Mouse (Mus musculus): ENCODE measurements at regions not wholly inside any gene's neighbourhood (a gene's known extent, or its start where the extent isn't known, plus 50 kb on each side); places are given as distances from the start of the nearest gene placed in this dataset.
A peak's percentile ranks its signal among the peaks of the same experiment; 100 is the strongest.

DNA sequence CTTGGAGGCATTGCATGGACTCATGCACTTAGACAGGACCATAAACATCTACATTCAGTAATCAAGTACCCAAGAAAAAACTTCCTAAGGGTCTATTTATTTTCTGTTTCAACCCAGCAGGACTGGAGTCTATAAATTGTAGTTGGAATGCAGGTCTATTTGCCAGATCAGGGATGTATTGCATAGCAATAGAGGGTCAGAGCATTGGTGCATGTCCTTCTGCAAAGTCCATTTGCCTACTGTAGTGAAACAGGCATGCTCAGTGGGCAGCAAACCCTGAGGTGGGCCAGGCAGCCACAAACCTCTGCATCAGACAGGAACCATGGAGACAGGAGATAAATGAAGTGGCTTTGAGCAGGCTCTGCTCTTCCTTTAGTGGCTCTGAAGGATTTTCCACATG is 386.5 kb upstream of the Tenm4 start:
- no peak overlapping the region for H3K4me3 ChIP-seq
- H3K27ac ChIP-seq: no peak overlapping the region
- no peak overlapping the region for H3K4me2 ChIP-seq
- H3K9me3 ChIP-seq: no peaks in the 10 kb centered on the region
- no peak for ATAC-seq (ENCODE audit: low FRiP score)
- H3K4me1 ChIP-seq (replicated peaks): no peaks in the 10 kb centered on the region
- no peaks in the 10 kb centered on the region for H3K27me3 ChIP-seq
- H3K9ac ChIP-seq: no peak overlapping the region
- H3K36me3 ChIP-seq: no peaks in the 10 kb centered on the region

DNA sequence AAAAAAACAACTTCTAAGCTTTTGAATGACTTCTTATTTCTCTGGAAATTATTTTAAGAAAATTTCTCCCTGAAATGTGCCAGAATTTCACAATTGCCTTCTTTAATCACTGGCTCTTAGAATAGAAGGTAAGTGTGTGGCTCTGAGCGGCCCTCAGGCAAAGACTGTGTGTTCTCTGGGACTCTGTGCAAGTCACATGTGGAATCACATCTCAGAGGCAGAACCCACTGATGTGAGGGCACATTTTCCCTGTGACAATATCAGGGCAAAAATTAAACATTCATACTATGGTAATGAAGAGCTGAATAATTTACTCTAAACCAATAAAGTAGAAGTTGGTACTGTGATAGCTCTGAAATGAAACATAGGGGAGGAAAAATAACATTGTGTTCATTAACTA is 383.5 kb upstream of the Tenm4 start:
- no peaks in the 10 kb centered on the region for H3K36me3 ChIP-seq
- H3K27ac ChIP-seq: no peak overlapping the region
- H3K9me3 ChIP-seq: no peaks in the 10 kb centered on the region
- no peak overlapping the region for H3K4me2 ChIP-seq
- H3K9ac ChIP-seq: no peak overlapping the region
- H3K27me3 ChIP-seq: no peaks in the 10 kb centered on the region
- no peaks in the 10 kb centered on the region for H3K4me1 ChIP-seq (replicated peaks)
- no peak overlapping the region for H3K4me3 ChIP-seq
- 84% methylated on average over 1 of the region's 1 CpGs for WGBS
- ATAC-seq (ENCODE audit: low FRiP score): no peak

DNA sequence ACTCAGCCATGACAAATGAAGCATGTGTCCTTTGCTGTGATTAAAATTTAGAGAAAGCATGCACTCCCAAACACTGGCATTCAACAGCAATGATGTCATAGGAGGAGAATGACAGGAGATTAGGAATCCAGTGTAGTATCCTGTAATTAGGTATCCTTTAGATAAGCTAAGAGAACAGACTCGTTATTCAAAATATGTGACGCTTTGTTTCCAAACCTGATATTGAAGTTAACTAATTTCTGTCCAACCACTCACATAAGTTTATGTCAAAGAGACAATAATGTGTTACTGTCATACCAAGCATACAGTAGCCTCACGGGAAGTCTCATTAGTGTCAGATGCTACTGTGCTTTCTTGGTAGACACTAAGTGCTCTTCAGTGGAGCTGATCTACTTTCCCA is 383.1 kb upstream of the Tenm4 start:
- Histone ChIP-seq H3K36me3 (no peaks in the 10 kb centered on the region), H3K4me2 (no peak overlapping the region), H3K9ac (no peak overlapping the region), H3K27me3 (no peaks in the 10 kb centered on the region), H3K27ac (no peak overlapping the region), H3K4me3 (no peak overlapping the region), H3K9me3 (no peaks in the 10 kb centered on the region), H3K4me1 (replicated peaks) (no peaks in the 10 kb centered on the region)
- 90% methylated on average over 3 of the region's 3 CpGs for WGBS
- ATAC-seq (ENCODE audit: low FRiP score): no peak

DNA sequence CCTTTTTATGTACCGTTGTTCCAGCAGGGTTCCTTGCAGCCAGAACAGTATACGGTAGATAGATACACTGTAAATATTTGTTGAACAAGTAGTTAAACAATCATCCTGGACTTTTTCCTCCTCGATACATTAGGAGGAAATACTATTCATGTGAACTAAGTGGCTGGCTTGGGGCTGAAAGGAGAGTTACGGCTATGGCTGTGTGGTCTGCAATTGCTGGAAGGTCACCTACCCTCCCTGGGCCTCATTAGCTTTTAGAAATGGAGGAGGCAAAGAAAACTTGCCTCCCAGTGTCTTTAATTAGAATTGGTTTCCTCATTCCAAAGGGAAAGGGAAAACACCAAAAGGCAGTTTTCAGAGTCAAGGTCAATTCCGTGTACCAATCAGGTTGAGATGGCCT is 381.6 kb upstream of the Tenm4 start:
- Histone ChIP-seq H3K27ac (no peak overlapping the region), H3K27me3 (no peaks in the 10 kb centered on the region), H3K9me3 (no peaks in the 10 kb centered on the region), H3K4me1 (replicated peaks) (no peaks in the 10 kb centered on the region), H3K36me3 (no peaks in the 10 kb centered on the region), H3K4me3 (no peak overlapping the region), H3K4me2 (no peak overlapping the region), H3K9ac (no peak overlapping the region)
- WGBS: 85% methylated on average over 5 of the region's 5 CpGs
- no peak for ATAC-seq (ENCODE audit: low FRiP score)

DNA sequence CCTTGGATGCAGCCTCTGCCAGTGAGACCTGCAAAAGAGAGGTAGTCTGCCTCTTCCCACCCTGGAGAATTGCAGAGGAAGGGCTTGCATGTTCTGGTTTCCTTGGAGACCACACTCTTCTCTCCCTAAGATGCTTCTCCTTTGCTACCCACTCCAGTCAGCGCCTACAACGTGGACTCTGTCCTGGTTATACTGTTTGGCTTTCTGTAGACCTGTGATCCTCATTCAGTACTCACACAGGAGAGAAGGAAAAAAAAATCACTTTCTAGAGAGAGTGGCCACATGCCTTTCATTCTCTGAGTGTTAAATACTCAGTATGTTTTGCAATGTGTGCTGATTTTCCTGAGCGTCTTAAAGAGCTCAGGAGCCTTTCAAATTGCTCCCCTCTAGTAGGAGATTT is 372.0 kb upstream of the Tenm4 start:
- Histone ChIP-seq H3K4me2 (no peak overlapping the region), H3K27ac (no peak overlapping the region), H3K36me3 (no peaks in the 10 kb centered on the region), H3K9me3 (no peaks in the 10 kb centered on the region), H3K27me3 (no peaks in the 10 kb centered on the region), H3K4me3 (no peak overlapping the region), H3K4me1 (replicated peaks) (no peaks in the 10 kb centered on the region), H3K9ac (no peak overlapping the region)
- 54% methylated on average over 3 of the region's 3 CpGs for WGBS
- ATAC-seq (ENCODE audit: low FRiP score): no peak

DNA sequence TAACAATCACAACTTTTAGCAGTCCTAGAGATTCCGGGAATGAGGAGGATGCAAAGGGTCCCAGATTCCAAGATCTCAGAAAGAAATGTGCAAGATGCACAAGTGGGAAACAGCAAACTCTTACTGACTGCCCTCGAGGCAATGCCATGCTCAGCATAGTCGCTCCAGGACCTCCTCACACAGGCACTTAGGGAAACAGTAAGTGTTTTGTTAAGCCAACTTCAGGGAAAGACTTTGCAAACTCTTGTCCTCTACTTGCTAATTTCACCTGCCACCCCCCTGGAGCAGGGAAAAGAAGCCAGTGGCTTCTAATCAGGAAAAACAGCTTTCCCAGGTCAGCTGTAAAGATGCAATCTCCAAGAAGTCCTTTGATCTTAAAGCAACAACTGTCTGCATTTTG is 361.4 kb upstream of the Tenm4 start:
- Histone ChIP-seq H3K9ac (no peak overlapping the region), H3K9me3 (no peaks in the 10 kb centered on the region), H3K27ac (no peak overlapping the region), H3K4me1 (replicated peaks) (no peaks in the 10 kb centered on the region), H3K36me3 (no peaks in the 10 kb centered on the region), H3K27me3 (no peaks in the 10 kb centered on the region), H3K4me2 (no peak overlapping the region), H3K4me3 (no peak overlapping the region)
- 46% methylated on average over 3 of the region's 3 CpGs for WGBS
- ATAC-seq (ENCODE audit: low FRiP score): no peak

DNA sequence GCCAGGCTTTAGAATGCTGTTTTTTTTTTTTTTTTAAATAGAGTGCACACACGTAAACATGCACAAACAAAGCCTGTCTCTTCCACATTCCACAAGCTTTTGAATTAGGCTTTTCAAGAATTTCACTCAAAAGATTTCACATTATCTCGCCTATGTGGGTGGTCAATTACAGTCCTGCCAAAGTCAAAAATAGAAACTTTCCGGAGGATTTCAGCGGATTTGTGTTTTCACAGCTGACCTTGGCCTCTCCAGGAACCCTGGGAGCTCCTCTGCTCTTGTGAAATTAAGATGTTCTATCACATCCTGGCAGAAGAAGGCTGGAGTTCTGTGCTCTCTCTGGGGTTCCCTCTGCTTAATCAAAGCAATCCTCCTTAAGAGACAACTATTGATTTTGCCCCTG is 360.9 kb upstream of the Tenm4 start:
- Histone ChIP-seq H3K4me1 (replicated peaks) (no peaks in the 10 kb centered on the region), H3K4me2 (no peak overlapping the region), H3K9ac (no peak overlapping the region), H3K4me3 (no peak overlapping the region), H3K36me3 (no peaks in the 10 kb centered on the region), H3K9me3 (no peaks in the 10 kb centered on the region), H3K27ac (no peak overlapping the region), H3K27me3 (no peaks in the 10 kb centered on the region)
- WGBS: 14% methylated on average over 4 of the region's 4 CpGs
- ATAC-seq (ENCODE audit: low FRiP score): no peak

DNA sequence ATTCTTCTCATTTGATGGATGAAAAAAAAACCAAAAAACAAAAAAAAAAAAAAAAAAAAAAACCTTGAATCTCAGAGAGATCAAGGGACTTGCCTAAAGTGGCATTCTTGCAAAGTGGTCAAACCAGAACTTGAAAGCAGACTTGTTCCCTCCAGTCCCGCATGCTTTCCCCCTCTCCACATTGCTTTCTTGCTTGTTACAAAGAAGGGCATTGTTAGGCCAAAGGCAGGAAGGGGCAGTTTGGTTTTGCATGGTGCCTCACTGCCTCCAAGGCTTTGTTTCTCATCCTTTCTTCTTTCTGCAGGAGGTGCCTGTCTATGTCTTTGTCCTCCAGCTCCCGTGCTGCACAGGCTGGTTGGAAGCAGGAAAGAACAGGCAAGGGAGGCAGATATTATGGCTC is 356.2 kb upstream of the Tenm4 start:
- H3K27ac ChIP-seq: no peak overlapping the region
- H3K36me3 ChIP-seq: no peaks in the 10 kb centered on the region
- no peak overlapping the region for H3K4me3 ChIP-seq
- H3K4me2 ChIP-seq: no peak overlapping the region
- 9% methylated on average over 2 of the region's 2 CpGs for WGBS
- H3K27me3 ChIP-seq: no peaks in the 10 kb centered on the region
- H3K4me1 ChIP-seq (replicated peaks): no peaks in the 10 kb centered on the region
- ATAC-seq (ENCODE audit: low FRiP score): no peak
- H3K9me3 ChIP-seq: no peaks in the 10 kb centered on the region
- no peak overlapping the region for H3K9ac ChIP-seq

DNA sequence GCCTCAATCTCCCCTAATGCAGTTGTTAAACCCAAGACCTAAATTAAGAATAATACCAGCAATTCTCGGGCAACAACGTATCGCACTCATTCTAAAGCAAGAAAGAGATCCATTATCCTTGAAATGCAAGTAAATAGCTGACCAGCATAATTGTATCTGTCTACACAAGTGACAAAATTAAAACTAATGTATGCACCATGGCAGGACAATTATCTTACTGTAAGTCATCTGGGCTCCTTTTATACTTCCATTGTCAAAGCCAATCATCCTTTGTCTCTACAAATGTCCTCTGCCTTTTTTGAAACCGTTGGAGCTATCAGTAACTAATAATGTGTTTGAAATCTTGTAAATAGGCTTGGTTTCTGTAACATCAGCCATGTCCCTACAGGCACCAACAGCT is 347.5 kb upstream of the Tenm4 start:
- 76% methylated on average over 4 of the region's 4 CpGs for WGBS
- Histone ChIP-seq H3K27me3 (no peaks in the 10 kb centered on the region), H3K9me3 (no peaks in the 10 kb centered on the region), H3K9ac (no peak overlapping the region), H3K27ac (no peak overlapping the region), H3K4me2 (no peak overlapping the region), H3K4me1 (replicated peaks) (no peaks in the 10 kb centered on the region), H3K36me3 (no peaks in the 10 kb centered on the region), H3K4me3 (no peak overlapping the region)
- ATAC-seq (ENCODE audit: low FRiP score): no peak

DNA sequence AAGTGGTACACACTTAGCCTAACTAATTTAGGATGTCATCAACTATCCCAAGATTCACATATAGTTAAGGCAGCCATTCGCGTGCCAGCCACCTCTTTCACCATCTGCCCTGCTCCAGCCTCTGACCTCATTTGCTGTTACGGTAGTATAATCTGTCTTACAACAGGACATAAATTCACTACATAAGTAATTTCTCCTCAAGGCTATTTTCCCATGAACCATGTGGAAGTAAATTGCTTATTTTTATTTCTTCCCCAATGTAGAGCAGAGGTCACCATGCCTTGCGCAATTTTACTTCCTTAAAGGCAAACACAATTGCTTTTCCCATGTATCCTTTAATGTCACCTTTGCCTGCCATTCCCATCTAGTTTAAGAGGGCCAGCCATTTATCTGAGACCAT is 341.2 kb upstream of the Tenm4 start:
- peaks cover 6% of the 10 kb centered on the region; the same call in 1 of the 2 replicates for H3K4me1 ChIP-seq (replicated peaks)
- ATAC-seq (ENCODE audit: low FRiP score): no peak
- no peaks in the 10 kb centered on the region for H3K36me3 ChIP-seq
- WGBS: 79% methylated on average over 4 of the region's 4 CpGs
- H3K27ac ChIP-seq: no peak overlapping the region
- no peak overlapping the region for H3K4me2 ChIP-seq
- H3K27me3 ChIP-seq: no peaks in the 10 kb centered on the region
- no peak overlapping the region for H3K4me3 ChIP-seq
- H3K9ac ChIP-seq: no peak overlapping the region
- no peaks in the 10 kb centered on the region for H3K9me3 ChIP-seq

DNA sequence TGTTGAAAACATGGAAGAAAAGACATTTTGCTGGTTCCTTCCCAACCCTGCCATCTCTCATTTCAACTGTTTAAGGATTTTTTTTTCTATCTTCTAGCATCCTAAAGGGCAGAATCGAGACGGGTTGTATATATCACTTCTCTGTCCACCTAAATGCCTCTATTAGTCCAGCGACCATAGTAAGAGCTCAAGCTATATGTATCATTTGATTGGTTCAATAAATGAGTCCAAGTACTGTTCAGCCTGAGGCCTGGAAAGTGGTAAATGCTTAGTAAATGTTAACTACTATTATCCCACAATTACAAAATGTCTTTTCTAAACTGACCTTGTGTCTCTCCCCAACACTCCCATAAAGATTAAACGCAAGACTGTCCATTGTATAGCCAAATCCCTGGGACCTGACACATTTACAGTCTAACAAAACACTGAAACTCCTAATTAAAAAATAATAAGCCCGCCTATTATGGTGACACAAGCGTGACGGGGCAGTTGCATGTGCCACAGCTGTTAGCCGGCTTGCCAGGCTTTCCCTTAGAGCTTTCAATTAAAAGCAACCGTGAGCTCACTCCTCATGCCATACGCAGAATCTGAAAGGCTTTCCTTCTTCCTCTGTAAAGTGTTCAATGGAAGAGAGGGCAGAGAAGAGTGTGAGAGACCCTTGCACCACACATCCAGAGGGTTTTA is 336.7 kb upstream of the Tenm4 start:
- ATAC-seq (ENCODE audit: low FRiP score): peak; percentile 75; the same call in 1 of the 2 replicates
- WGBS: 40% methylated on average over 10 of the region's 10 CpGs
- Histone ChIP-seq H3K9me3 (no peaks in the 10 kb centered on the region), H3K27ac (no peak overlapping the region), H3K36me3 (no peaks in the 10 kb centered on the region), H3K4me3 (no peak overlapping the region), H3K27me3 (no peaks in the 10 kb centered on the region), H3K4me2 (no peak overlapping the region), H3K4me1 (replicated peaks) (peaks cover 6% of the 10 kb centered on the region; the same call in 1 of the 2 replicates), H3K9ac (no peak overlapping the region)

DNA sequence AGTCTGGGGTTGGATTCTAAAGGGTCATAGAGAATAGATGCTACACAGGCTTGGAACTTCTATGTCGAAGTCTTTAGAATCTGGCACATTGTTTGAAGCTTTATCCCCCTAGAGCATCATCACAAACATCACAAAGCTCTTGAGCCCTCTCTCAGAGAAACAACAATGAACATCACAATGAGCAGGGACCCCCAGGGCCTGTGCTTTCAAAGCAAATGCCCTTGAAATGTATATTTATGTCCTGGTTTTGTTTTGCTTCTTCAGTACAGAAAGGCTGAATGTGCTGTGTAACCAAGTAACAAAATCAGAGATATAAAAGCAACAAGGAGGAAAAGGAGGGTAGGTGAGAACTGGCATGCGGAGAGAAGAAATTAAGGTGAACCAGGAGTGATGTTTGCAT is 330.6 kb upstream of the Tenm4 start:
- 26% methylated on average over 2 of the region's 2 CpGs for WGBS
- Histone ChIP-seq H3K4me3 (no peak overlapping the region), H3K4me1 (replicated peaks) (no peaks in the 10 kb centered on the region), H3K9ac (no peak overlapping the region), H3K27me3 (no peaks in the 10 kb centered on the region), H3K36me3 (no peaks in the 10 kb centered on the region), H3K9me3 (no peaks in the 10 kb centered on the region), H3K4me2 (no peak overlapping the region), H3K27ac (no peak overlapping the region)
- ATAC-seq (ENCODE audit: low FRiP score): no peak

DNA sequence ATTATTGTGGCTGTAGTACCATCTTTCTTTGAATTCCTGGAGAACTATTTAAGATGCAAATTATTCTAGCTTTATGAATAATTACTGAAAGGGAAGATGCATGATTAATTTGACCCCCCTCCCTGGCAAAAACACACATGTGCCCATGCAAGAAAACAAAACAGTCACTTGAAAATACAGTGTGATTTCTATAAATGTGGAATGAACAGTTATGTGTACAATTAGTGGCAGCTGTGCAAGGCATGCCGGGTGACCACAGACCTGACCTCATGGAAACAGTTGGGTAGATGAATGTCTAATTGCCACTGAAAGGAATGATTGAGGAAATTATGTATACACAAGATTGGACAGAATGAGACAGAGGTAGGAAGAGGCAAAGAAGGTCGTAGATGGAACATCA is 321.2 kb upstream of the Tenm4 start:
- no peak overlapping the region for H3K9ac ChIP-seq
- ATAC-seq (ENCODE audit: low FRiP score): no peak
- 78% methylated on average over 2 of the region's 2 CpGs for WGBS

More for the DNA sequence above, 321.2 kb upstream of the Tenm4 start:
- H3K27me3 ChIP-seq: 0 out of 2 replicates have a peak, but pooled peaks cover 4% of the 10 kb centered on the region
- no peak overlapping the region for H3K27ac ChIP-seq
- H3K4me2 ChIP-seq: no peak overlapping the region
- H3K9me3 ChIP-seq: no peaks in the 10 kb centered on the region
- H3K36me3 ChIP-seq: no peaks in the 10 kb centered on the region
- H3K4me3 ChIP-seq: no peak overlapping the region
- no peaks in the 10 kb centered on the region for H3K4me1 ChIP-seq (replicated peaks)
